In the genomic region with DNA sequence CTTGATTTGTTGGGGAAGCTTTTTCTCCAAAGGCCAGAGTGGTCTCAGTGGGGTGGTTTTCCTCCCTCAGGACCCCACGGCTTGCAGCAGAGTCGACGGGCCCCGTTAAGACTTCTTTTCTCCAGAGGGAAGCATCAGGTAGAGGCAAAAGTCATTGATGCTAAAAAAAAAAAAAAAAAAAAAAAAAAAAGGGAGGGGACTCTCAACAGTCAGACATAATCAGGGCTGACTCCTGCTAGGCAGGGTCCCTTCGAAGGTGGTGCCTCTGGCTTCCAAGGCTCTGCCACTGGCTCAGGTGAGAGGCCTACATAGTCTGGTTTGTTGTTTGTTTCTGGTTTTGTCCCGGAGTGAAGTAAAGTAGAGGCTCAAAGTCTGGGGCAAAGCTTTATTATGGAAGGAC, we compare ENCODE assay signal across 33 mouse cellular contexts. TPM values are rescaled to one million over a fixed set of nuclear protein-coding genes. Genes with fewer than 3 reads are reported as not detected.
"Had no signal": no experiment of that assay in that cellular context is flagged by ENCODE, and none has a peak within 500 bp of the region (broad histone marks: within the 10 kb centered on the region; RNA-seq: fewer than 3 reads in every experiment).

No protein-coding gene starts in this region.

- H3K4me2 ChIP-seq: heart, embryonic 12.5 days; hindbrain, embryonic 12.5 days; hindbrain, embryonic 14.5 days; intestine, embryonic 15.5 days; limb, embryonic 13.5 days; limb, embryonic 15.5 days; liver, embryonic 12.5 days had no signal

- H3K27me3 ChIP-seq: heart, embryonic 12.5 days; hindbrain, embryonic 12.5 days; intestine, embryonic 15.5 days; limb, embryonic 13.5 days; limb, embryonic 15.5 days; liver, embryonic 12.5 days had no signal

- H3K4me3 ChIP-seq: gastrocnemius, adult 2 months; heart, embryonic 10.5 days; heart, embryonic 12.5 days; hindbrain, embryonic 10.5 days; hindbrain, embryonic 12.5 days; intestine, embryonic 15.5 days; layer of hippocampus, adult 2 months; left cerebral cortex, adult 2 months; limb, embryonic 13.5 days; limb, embryonic 15.5 days; liver, embryonic 12.5 days had no signal

- H3K4me1 ChIP-seq: hindbrain, embryonic 10.5 days; hindbrain, embryonic 12.5 days; intestine, embryonic 15.5 days; limb, embryonic 13.5 days; limb, embryonic 15.5 days; liver, embryonic 12.5 days had no signal

- H3K9me3 ChIP-seq: heart, embryonic 10.5 days; heart, embryonic 12.5 days; hindbrain, embryonic 10.5 days; hindbrain, embryonic 12.5 days; intestine, embryonic 15.5 days; limb, embryonic 13.5 days; limb, embryonic 15.5 days; liver, embryonic 12.5 days had no signal

- DNase-seq: gastrocnemius, adult 2 months; gastrocnemius, postnatal 10 days; gastrocnemius, postnatal 25 days; heart, adult 18-20 months; heart, postnatal 10 days; heart, postnatal 4 days; kidney, adult 18-20 months; kidney, adult 8-10 months; kidney, postnatal 10 days; kidney, postnatal 25 days; kidney, postnatal 4 days had no signal

- ATAC-seq: intestine, embryonic 15.5 days; intestine, postnatal 0 days; liver, embryonic 12.5 days had no signal

- H3K27ac ChIP-seq: gastrocnemius, adult 2 months; hindbrain, embryonic 10.5 days; hindbrain, embryonic 12.5 days; hindbrain, embryonic 14.5 days; intestine, embryonic 15.5 days; layer of hippocampus, adult 2 months; left cerebral cortex, adult 2 months; limb, embryonic 13.5 days; limb, embryonic 15.5 days; liver, embryonic 12.5 days had no signal

- H3K9ac ChIP-seq: hindbrain, embryonic 12.5 days; hindbrain, embryonic 14.5 days; intestine, embryonic 15.5 days; limb, embryonic 13.5 days; limb, embryonic 15.5 days; liver, embryonic 12.5 days had no signal

RNA-seq across cellular contexts. Expression of a gene that starts 54.7 kb away (rescaled TPM):
- total RNA-seq: gastrocnemius, adult 2 months; gastrocnemius, postnatal 10 days; gastrocnemius, postnatal 25 days; gastrocnemius, postnatal 4 days; granulocyte monocyte progenitor cell, adult 5-6 weeks; heart, adult 18-20 months; heart, adult 8-10 months; heart, postnatal 10 days; heart, postnatal 25 days; heart, postnatal 4 days; layer of hippocampus, adult 2 months; layer of hippocampus, postnatal 10 days; layer of hippocampus, postnatal 25 days; left cerebral cortex, adult 2 months; left cerebral cortex, postnatal 14 days; left cerebral cortex, postnatal 36 days; liver, adult 2 months had no signal
- polyA plus RNA-seq: heart, embryonic 12.5 days; hindbrain, embryonic 14.5 days; inflammation-experienced regulatory T-cells, adult 6 months; intestine, postnatal 0 days; liver, embryonic 12.5 days had no signal
